Mouse (Mus musculus) heart, postnatal 0 days (tissue): ENCODE data around the gene Sh2d4b. TPM values are rescaled to one million over a fixed set of nuclear protein-coding genes. Genes with fewer than 3 reads are reported as not detected.

Source experiments
- ATAC-seq: fragments of 200-750 bp; cut with Nextera tagmentation; 2 replicates; pipeline ENCODE4 v1.8.0; 2017; ENCODE audit warnings: low read depth, moderate number of reproducible peaks, moderate library complexity; ENCODE audit not compliant: insufficient read depth
- DNase-seq: peaks from one replicate; pipeline ENCODE4 v3.0.0-alpha.2; 2016; ENCODE audit warnings: low spot score
- H3K27ac ChIP-seq: fragments of 300-500 bp; sonication (generic); 2 replicates; pipeline ENCODE4 v1.5.1; 2014; ENCODE audit warnings: low read depth, mild to moderate bottlenecking
- H3K27me3 ChIP-seq: fragments of 300-500 bp; sonication (generic); 2 replicates; pipeline ENCODE4 v1.6.1; 2014; ENCODE audit warnings: low read length, mixed read lengths; ENCODE audit not compliant: control insufficient read depth, insufficient read depth
- H3K36me3 ChIP-seq: fragments of 300-500 bp; sonication (generic); replicated peaks from 2 replicates; pipeline ENCODE4 v1.6.1; 2014; ENCODE audit warnings: low read length, mixed read lengths; ENCODE audit not compliant: control insufficient read depth, insufficient read depth
- H3K4me1 ChIP-seq: fragments of 300-500 bp; sonication (generic); 2 replicates; pipeline ENCODE4 v1.6.1; 2014; ENCODE audit warnings: antibody characterized with exemption; ENCODE audit not compliant: control insufficient read depth, insufficient read depth
- H3K4me2 ChIP-seq: fragments of 300-500 bp; sonication (generic); 2 replicates; pipeline ENCODE4 v1.6.1; 2014; ENCODE audit warnings: low read depth, mild to moderate bottlenecking, low read length, moderate library complexity
- H3K4me3 ChIP-seq: fragments of 300-500 bp; sonication (generic); 2 replicates; pipeline ENCODE4 v1.5.1; 2014; ENCODE audit warnings: low read depth, low read length
- H3K9ac ChIP-seq: fragments of 300-500 bp; sonication (generic); replicated peaks from 2 replicates; pipeline ENCODE4 v1.6.1; 2014; ENCODE audit warnings: low read depth, low read length, mixed read lengths
- H3K9me3 ChIP-seq: fragments of 300-500 bp; sonication (generic); replicated peaks from 2 replicates; pipeline ENCODE4 v1.6.1; 2016; ENCODE audit warnings: low read length; ENCODE audit not compliant: control insufficient read depth
- CTCF ChIP-seq: IDR thresholded peaks from 2 replicates; pipeline ENCODE4 v1.5.1; 2016; ENCODE audit warnings: antibody characterized with exemption, control low read depth, low read depth
- EP300 ChIP-seq: IDR thresholded peaks from 2 replicates; pipeline ENCODE4 v1.6.1; 2016; ENCODE audit warnings: antibody characterized with exemption, low read depth
- WGBS: fragments of 180-500 bp; shearing (Covaris S2); extraction: QIAGEN DNeasy Blood & Tissue Kit; methylation state at CpG from one replicate; pipeline ENCODE4 v1.1.7; 2014; 5-methylcytosine and 5-hydroxymethylcytosine counted together
- polyA plus RNA-seq: library from polyadenylated mRNA; unstranded; fragments of >200 nt; fragmentation: Nextera tagmentation; extraction: Ambion mirVana; gene quantifications from 2 replicates; pipeline ENCODE4 v1.2.1, GENCODE M21; 2015
- total RNA-seq: library from RNA; depleted of rRNA; stranded (reverse); fragments of >200 nt; gene quantifications from 2 replicates; pipeline ENCODE4 v1.2.3, GENCODE M21; 2014; ENCODE audit warnings: low replicate concordance

Sh2d4b gene
- total and polyA plus RNA-seq, 2 experiments from 2014 or later: 0.20 to 0.46 TPM

- no peak overlapping the region for H3K9ac ChIP-seq
- no peak overlapping the region for H3K4me3 ChIP-seq
- TF ChIP-seq CTCF (no peak), EP300 (no peak)
- H3K4me1 ChIP-seq: peaks cover 9% of the 10 kb centered on the region
- no peak overlapping the region for H3K4me2 ChIP-seq
- no peak overlapping the region for H3K27ac ChIP-seq
- ATAC-seq (no peak), DNase-seq (no peak)
- no peaks in the 10 kb centered on the region for H3K36me3 ChIP-seq
- no peaks in the 10 kb centered on the region for H3K9me3 ChIP-seq
- no peaks in the 10 kb centered on the region for H3K27me3 ChIP-seq
- WGBS: 68% methylated on average over 2 of the region's 2 CpGs
These were observed 3.9 kb downstream of the Sh2d4b start for GRCm38 (mm10) chr14:40889181-40889580.

- WGBS: 79% methylated on average over 6 of the region's 6 CpGs
These were observed 6.5 kb downstream of the Sh2d4b start for GRCm38 (mm10) chr14:40886428-40887202.

DNA sequence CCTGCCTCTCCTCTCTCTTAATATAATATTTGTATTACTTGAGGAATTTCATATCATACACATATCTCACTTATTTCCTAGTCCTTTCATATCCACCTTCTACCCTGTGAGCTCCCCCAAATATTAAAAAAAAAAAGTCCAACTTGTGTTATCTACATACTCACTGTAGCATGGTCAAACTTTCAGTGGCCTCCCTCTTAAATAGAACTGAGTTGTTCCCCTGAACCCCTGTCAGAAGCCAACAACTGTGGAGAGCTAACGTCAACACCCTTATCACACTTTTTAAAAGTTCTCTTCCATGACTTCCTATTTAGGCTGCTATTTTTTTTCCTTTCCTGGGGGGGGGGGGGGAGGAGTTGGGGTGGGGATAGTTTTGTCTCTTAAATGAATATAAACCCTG lies 7.3 kb downstream of the Sh2d4b start:
- ATAC-seq (no peak), DNase-seq (no peak)
- Histone ChIP-seq H3K9ac (no peak overlapping the region), H3K4me1 (peaks cover 9% of the 10 kb centered on the region), H3K27me3 (no peaks in the 10 kb centered on the region), H3K27ac (no peak overlapping the region), H3K4me3 (no peak overlapping the region), H3K36me3 (no peaks in the 10 kb centered on the region), H3K4me2 (no peak overlapping the region), H3K9me3 (no peaks in the 10 kb centered on the region)
- TF ChIP-seq CTCF (no peak), EP300 (no peak)
- WGBS: 6% methylated on average over 1 of the region's 1 CpGs

More at GRCm38 (mm10) chr14:40886428-40887202, 6.5 kb downstream of the Sh2d4b start:
- Histone ChIP-seq H3K9me3 (no peaks in the 10 kb centered on the region), H3K4me1 (peaks cover 9% of the 10 kb centered on the region), H3K36me3 (no peaks in the 10 kb centered on the region), H3K4me2 (no peak overlapping the region), H3K9ac (no peak overlapping the region), H3K27ac (no peak overlapping the region), H3K27me3 (no peaks in the 10 kb centered on the region), H3K4me3 (no peak overlapping the region)
- TF ChIP-seq CTCF (peak; percentile 44), EP300 (no peak)
- DNase-seq (no peak), ATAC-seq (no peak)

DNA sequence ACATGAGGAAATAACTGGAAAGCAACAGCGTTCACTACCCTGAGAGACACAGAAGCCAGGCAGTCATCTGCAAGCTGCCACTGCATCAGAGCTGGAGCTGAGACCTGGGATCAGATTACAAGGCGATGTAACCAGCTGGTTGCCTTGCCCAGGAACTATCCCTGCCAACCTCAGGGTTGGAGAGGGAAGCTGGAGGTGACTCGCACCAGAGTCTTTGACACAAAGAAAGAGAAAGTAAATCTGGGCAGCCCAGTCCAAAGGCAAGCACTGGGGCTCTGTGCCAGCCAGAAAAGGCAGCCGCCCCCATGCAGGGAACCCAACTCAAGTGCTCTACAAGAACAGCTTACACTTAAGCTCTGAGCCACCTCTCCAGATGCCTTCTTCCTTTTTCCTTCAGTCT lies 7.8 kb downstream of the Sh2d4b start:
- ATAC-seq: no peak
- WGBS: 19% methylated on average over 4 of the region's 4 CpGs

DNA sequence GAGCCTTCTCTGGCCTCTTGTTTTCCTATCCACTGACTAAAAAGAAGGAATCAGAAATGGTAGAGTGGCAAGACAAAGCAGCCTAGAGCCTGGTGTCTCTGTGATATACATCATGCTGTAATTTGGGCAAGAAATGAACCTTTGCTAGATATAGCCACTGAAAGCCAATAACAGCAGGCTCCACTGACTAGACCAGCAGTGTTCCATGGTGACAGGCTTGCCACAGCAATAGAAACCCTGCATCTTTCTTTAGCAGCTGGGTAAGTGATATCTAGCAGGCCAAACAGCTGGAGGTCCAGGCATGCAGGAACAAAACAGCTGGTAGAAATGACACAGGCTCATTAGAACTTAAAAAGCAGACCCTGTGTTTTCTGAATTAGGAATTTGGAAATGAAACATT lies 18.5 kb downstream of the Sh2d4b start:
- TF ChIP-seq CTCF: no peak
- no peak for TF ChIP-seq EP300
- no peak overlapping the region for H3K9ac ChIP-seq
- H3K4me3 ChIP-seq: no peak overlapping the region
- H3K27ac ChIP-seq: no peak overlapping the region
- ATAC-seq (no peak), DNase-seq (no peak)
- H3K27me3 ChIP-seq: no peaks in the 10 kb centered on the region
- no peaks in the 10 kb centered on the region for H3K4me1 ChIP-seq
- no peaks in the 10 kb centered on the region for H3K9me3 ChIP-seq
- no peaks in the 10 kb centered on the region for H3K36me3 ChIP-seq
- H3K4me2 ChIP-seq: no peak overlapping the region

More for the DNA sequence above, 7.8 kb downstream of the Sh2d4b start:
- TF ChIP-seq CTCF (no peak), EP300 (no peak)
- peak overlapping the region; percentile 38 for H3K4me2 ChIP-seq
- H3K27me3 ChIP-seq: no peaks in the 10 kb centered on the region
- no peak overlapping the region for H3K9ac ChIP-seq
- DNase-seq: no peak
- peaks cover 9% of the 10 kb centered on the region for H3K4me1 ChIP-seq
- H3K9me3 ChIP-seq: no peaks in the 10 kb centered on the region
- H3K4me3 ChIP-seq: no peak overlapping the region
- H3K36me3 ChIP-seq: no peaks in the 10 kb centered on the region
- no peak overlapping the region for H3K27ac ChIP-seq

- TF ChIP-seq CTCF (no peak), EP300 (no peak)
- ATAC-seq (no peak), DNase-seq (no peak)
- 62% methylated on average over 5 of the region's 5 CpGs for WGBS
- no peaks in the 10 kb centered on the region for H3K9me3 ChIP-seq
- H3K36me3 ChIP-seq: no peaks in the 10 kb centered on the region
- H3K27ac ChIP-seq: no peak overlapping the region
- H3K9ac ChIP-seq: no peak overlapping the region
- H3K4me3 ChIP-seq: no peak overlapping the region
- H3K4me1 ChIP-seq: no peaks in the 10 kb centered on the region
- H3K4me2 ChIP-seq: no peak overlapping the region
- H3K27me3 ChIP-seq: no peaks in the 10 kb centered on the region
These were observed 19.1 kb downstream of the Sh2d4b start for GRCm38 (mm10) chr14:40873961-40874360.
